Mouse (Mus musculus): ENCODE results near the gene Ube4a.

DNA sequence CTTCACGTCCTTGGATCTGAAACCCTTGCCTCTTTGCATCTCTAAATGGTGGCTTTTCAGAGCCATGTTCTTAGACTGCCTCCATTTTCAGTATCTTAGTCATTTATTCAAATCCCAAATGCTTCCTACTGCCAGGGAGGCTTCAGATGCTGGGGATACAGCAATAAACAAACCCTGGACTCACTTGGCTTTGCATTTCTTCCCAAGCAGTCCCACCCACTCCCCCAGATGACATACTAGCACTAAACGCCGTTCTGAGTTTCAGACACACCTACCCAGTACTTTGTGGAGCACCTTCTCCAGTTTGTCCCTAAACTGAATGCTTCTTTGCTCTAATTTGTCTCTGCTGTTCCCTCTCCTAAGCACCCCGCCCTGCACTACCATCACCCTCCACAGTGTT, 68.4 kb downstream of the Ube4a start:
- TF ChIP-seq POLR2A (IDR thresholded peaks at IDR 0.05; ENCODE audit: control insufficient read depth, low read depth, low read length) = no peak
- no peak for TF ChIP-seq CTCF (IDR thresholded peaks at IDR 0.05; ENCODE audit: control insufficient read depth, insufficient read depth, insufficient replicate concordance, low read depth, low read length)

Data from testis, adult 2 months (tissue).